Mouse (Mus musculus) liver, postnatal 0 days (tissue): ENCODE measurements around the gene Rtcb. TPM values are rescaled to one million over a fixed set of nuclear protein-coding genes. Genes with fewer than 3 reads are reported as not detected.

Source experiments
- ATAC-seq: fragments of 200-750 bp; cut with Nextera tagmentation; 2 replicates; pipeline ENCODE4 v1.8.0; 2017; ENCODE audit warnings: mild to moderate bottlenecking, moderate library complexity
- DNase-seq: peaks from one replicate; pipeline ENCODE4 v3.0.0-alpha.2; 2016
- H3K27ac ChIP-seq: fragments of 300-500 bp; sonication (generic); 2 replicates; pipeline ENCODE4 v1.5.1; 2014; ENCODE audit warnings: antibody characterized with exemption, moderate library complexity, mild to moderate bottlenecking, low read depth
- H3K27me3 ChIP-seq: fragments of 300-500 bp; sonication (generic); 2 replicates; pipeline ENCODE4 v1.6.1; 2014; ENCODE audit warnings: low read length, control low read depth, mixed read lengths; ENCODE audit not compliant: insufficient read depth
- H3K36me3 ChIP-seq: fragments of 300-500 bp; sonication (generic); replicated peaks from 2 replicates; pipeline ENCODE4 v1.6.1; 2014; ENCODE audit warnings: mild to moderate bottlenecking, control low read depth, low read length, moderate library complexity, mixed read lengths; ENCODE audit not compliant: insufficient read depth
- H3K4me1 ChIP-seq: fragments of 300-500 bp; sonication (generic); 2 replicates; pipeline ENCODE4 v1.6.1; 2014; ENCODE audit warnings: antibody characterized with exemption, mild to moderate bottlenecking, control low read depth; ENCODE audit not compliant: insufficient read depth
- H3K4me2 ChIP-seq: fragments of 300-500 bp; sonication (generic); 2 replicates; pipeline ENCODE4 v1.6.1; 2014; ENCODE audit warnings: low read depth, mild to moderate bottlenecking, low read length, moderate library complexity, mixed read lengths
- H3K4me3 ChIP-seq: fragments of 300-500 bp; sonication (generic); 2 replicates; pipeline ENCODE4 v1.5.1; 2014; ENCODE audit warnings: low read depth, low read length
- H3K9ac ChIP-seq: fragments of 300-500 bp; sonication (generic); replicated peaks from 2 replicates; pipeline ENCODE4 v1.6.1; 2014; ENCODE audit warnings: mild to moderate bottlenecking, moderate library complexity
- H3K9me3 ChIP-seq: fragments of 300-500 bp; sonication (generic); 2 replicates; pipeline ENCODE4 v1.6.1; 2016; ENCODE audit warnings: mild to moderate bottlenecking, control low read depth, low read length, mixed read lengths
- CTCF ChIP-seq: sonication (generic); IDR thresholded peaks from 2 replicates; pipeline ENCODE4 v1.5.1; 2016; ENCODE audit warnings: antibody characterized with exemption, low read depth
- EP300 ChIP-seq: IDR thresholded peaks from 2 replicates; pipeline ENCODE4 v1.6.1; 2016; ENCODE audit warnings: antibody characterized with exemption, low read depth, mild to moderate bottlenecking
- WGBS: fragments of 180-500 bp; shearing (Covaris S2); extraction: QIAGEN DNeasy Blood & Tissue Kit; methylation state at CpG from one replicate; pipeline ENCODE4 v1.1.7; 2014; ENCODE audit not compliant: insufficient replicate concordance; 5-methylcytosine and 5-hydroxymethylcytosine counted together
- polyA plus RNA-seq: library from polyadenylated mRNA; unstranded; fragments of >200 nt; fragmentation: Nextera tagmentation; extraction: Ambion mirVana; gene quantifications from 2 replicates; pipeline ENCODE4 v1.2.1, GENCODE M21; 2015

The Rtcb gene
- polyA plus RNA-seq, 1 experiment from 2014 or later, result 51.9 TPM

- DNase-seq (no peak), ATAC-seq (peak; percentile 5; the same call in 1 of the 2 replicates)
- no peak overlapping the region for H3K27ac ChIP-seq
- 59% methylated on average over 17 of the region's 17 CpGs for WGBS
- H3K27me3 ChIP-seq, result no peaks in the 10 kb centered on the region
- H3K4me1 ChIP-seq, result no peaks in the 10 kb centered on the region
- no peaks in the 10 kb centered on the region for H3K9me3 ChIP-seq
- H3K4me3 ChIP-seq, result no peak overlapping the region
- no peaks in the 10 kb centered on the region for H3K36me3 ChIP-seq
- no peak overlapping the region for H3K4me2 ChIP-seq
- TF ChIP-seq CTCF (no peak), EP300 (no peak)
- no peak overlapping the region for H3K9ac ChIP-seq
These were observed 10.0 kb upstream of the Rtcb start for GRCm38 (mm10) chr10:85967411-85968156.

DNA sequence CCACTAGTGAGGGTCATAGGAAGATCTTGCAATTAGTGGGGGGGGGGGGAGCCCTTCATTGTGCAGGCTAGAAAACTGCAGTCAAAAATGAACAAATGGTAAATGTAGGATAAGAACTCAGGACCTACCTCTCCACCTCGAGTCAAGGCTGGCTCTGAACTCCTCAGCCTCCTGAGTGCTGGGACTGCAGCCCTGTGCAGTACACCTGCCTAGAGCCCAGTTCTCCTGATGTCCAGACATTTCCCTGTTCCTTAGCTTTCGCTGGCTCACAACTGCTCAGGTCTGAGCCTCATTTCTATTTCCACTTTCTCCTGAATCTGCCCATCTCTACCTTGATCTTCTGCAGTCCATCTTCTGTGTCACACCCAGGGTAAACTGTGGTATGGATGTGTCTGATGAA, 8.9 kb upstream of the Rtcb start:
- WGBS, result 51% methylated on average over 2 of the region's 2 CpGs
- no peak overlapping the region for H3K4me3 ChIP-seq
- no peak for DNase-seq
- H3K36me3 ChIP-seq, result no peaks in the 10 kb centered on the region
- H3K27ac ChIP-seq, result no peak overlapping the region
- H3K9me3 ChIP-seq, result no peaks in the 10 kb centered on the region
- H3K9ac ChIP-seq, result no peak overlapping the region
- no peak for TF ChIP-seq EP300
- TF ChIP-seq CTCF, result no peak
- H3K4me2 ChIP-seq, result no peak overlapping the region
- no peaks in the 10 kb centered on the region for H3K4me1 ChIP-seq
- no peak for ATAC-seq
- H3K27me3 ChIP-seq, result no peaks in the 10 kb centered on the region

DNA sequence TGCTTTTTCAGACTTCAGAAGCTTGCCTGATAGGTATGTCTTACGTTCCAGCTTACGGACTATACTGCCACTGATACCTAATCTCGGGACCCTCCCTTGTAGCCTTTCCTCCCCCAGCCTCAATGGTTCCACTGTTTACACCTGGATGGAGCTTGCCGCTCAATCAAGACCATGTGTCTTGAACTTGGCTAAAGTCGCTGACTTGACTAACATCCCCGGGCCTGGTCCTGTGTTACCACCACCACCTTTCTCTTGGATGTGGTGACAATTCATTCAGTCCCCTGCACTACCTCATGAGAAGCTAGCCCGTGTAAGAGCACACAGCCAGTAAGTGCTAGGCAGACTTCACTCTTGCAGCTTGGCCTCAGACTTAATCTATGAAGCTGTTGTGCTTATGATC, 6.7 kb upstream of the Rtcb start:
- no peaks in the 10 kb centered on the region for H3K9me3 ChIP-seq
- H3K4me1 ChIP-seq, result no peaks in the 10 kb centered on the region
- H3K4me3 ChIP-seq, result no peak overlapping the region
- no peak overlapping the region for H3K27ac ChIP-seq
- no peaks in the 10 kb centered on the region for H3K27me3 ChIP-seq
- no peak for ATAC-seq
- WGBS, result 78% methylated on average over 7 of the region's 7 CpGs
- no peak for TF ChIP-seq CTCF
- TF ChIP-seq EP300, result no peak
- no peak for DNase-seq
- H3K9ac ChIP-seq, result no peak overlapping the region
- H3K36me3 ChIP-seq, result no peaks in the 10 kb centered on the region
- H3K4me2 ChIP-seq, result no peak overlapping the region

GRCm38 (mm10) chr10:85962897-85963296, 5.3 kb upstream of the Rtcb start:
- DNase-seq, result no peak
- Histone ChIP-seq H3K4me3 (no peak overlapping the region), H3K4me2 (no peak overlapping the region), H3K4me1 (no peaks in the 10 kb centered on the region), H3K9ac (no peak overlapping the region), H3K9me3 (no peaks in the 10 kb centered on the region), H3K36me3 (no peaks in the 10 kb centered on the region), H3K27me3 (no peaks in the 10 kb centered on the region), H3K27ac (no peak overlapping the region)
- WGBS, result 73% methylated on average over 9 of the region's 9 CpGs
- ATAC-seq, result no peak
- TF ChIP-seq EP300 (no peak), CTCF (no peak)

DNA sequence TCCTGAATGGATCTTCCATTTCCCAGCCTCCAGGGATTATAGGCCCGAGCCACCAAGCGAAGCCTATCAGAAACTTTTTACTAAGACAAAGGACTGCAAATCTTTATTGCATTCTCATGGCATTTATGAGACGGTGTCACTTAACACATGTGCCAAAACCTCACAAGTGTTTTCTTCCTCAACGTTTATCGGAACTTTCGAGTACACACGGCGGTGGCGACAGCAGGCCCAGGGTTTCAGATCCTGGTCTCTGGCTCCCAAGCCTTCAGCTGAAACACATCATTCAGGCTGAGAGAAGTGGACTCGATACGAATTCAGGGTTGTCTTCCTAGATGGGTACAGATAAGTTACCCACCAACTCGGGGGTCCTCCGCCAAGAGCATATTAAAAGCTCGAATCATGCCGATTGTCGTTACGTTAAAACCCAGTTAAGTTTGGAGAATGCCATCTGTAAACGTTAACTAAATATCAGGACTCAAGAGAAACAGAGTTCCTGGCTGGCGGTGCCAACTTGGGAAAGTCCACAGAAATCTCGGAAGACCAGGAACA, 678 bp downstream of the Rtcb start:
- Histone ChIP-seq H3K27me3 (no peaks in the 10 kb centered on the region), H3K27ac (peak overlapping the region; percentile 83), H3K36me3 (peaks cover 13% of the 10 kb centered on the region), H3K4me2 (peak overlapping the region; percentile 86), H3K9ac (peak overlapping the region; percentile 94), H3K4me1 (peaks cover 4% of the 10 kb centered on the region; the same call in 1 of the 2 replicates), H3K4me3 (peak overlapping the region; percentile 97), H3K9me3 (no peaks in the 10 kb centered on the region)
- DNase-seq (peak; percentile 25), ATAC-seq (peak; percentile 22; the same call in 1 of the 2 replicates)
- TF ChIP-seq CTCF (no peak), EP300 (no peak)
- WGBS, result 3% methylated on average over 20 of the region's 20 CpGs

- H3K36me3 ChIP-seq, result peaks cover 34% of the 10 kb centered on the region
- peaks cover 4% of the 10 kb centered on the region; the same call in 1 of the 2 replicates for H3K4me1 ChIP-seq
- no peaks in the 10 kb centered on the region for H3K27me3 ChIP-seq
- H3K4me3 ChIP-seq, result no peak overlapping the region
- no peak overlapping the region for H3K27ac ChIP-seq
- TF ChIP-seq EP300, result no peak
- WGBS, result 70% methylated on average over 2 of the region's 2 CpGs
- no peak overlapping the region for H3K9ac ChIP-seq
- no peaks in the 10 kb centered on the region for H3K9me3 ChIP-seq
- DNase-seq (no peak), ATAC-seq (no peak)
- no peak overlapping the region for H3K4me2 ChIP-seq
These were observed 3.2 kb downstream of the Rtcb start for GRCm38 (mm10) chr10:85954429-85954828.
